Comparison of ENCODE assay signal across 15 mouse cellular contexts in the genomic region with DNA sequence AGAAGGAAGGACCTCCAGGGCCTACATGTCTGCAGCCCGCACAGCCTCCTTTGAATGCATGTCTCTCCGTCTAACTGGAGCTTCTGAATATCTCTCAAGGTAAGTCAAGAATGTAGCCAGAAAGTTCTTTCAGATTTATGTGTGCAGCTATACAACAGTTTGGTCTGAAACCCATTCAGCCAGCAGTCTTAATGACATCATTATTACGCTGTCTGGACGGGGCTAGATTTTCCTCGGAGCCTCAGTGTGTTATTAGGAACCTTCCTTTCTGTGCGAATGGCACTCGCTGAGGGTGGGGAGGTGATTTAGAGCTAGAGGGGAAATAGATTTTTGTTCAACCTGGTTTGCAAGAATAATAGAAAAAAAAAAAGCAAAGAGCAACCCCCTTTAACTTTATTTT.
"Had no signal": no experiment of that assay in that cellular context is flagged by ENCODE, and none has a peak within 500 bp of the region (broad histone marks: within the 10 kb centered on the region; RNA-seq: fewer than 3 reads in every experiment).

No protein-coding gene starts in this region.

- DNase-seq: kidney, adult 8-10 months; kidney, postnatal 25 days; lung, adult 2 months; lung, postnatal 36 days; right cerebral cortex, postnatal 14 days; thymus, adult 2 months; thymus, postnatal 25 days had no signal

- ATAC-seq: lung, postnatal 0 days had no signal

- H3K4me2 ChIP-seq: liver, embryonic 11.5 days; liver, embryonic 15.5 days; neural tube, embryonic 12.5 days; stomach, embryonic 15.5 days had no signal

- H3K27ac ChIP-seq: left cerebral cortex, adult 2 months; limb, embryonic 10.5 days; liver, embryonic 15.5 days; neural tube, embryonic 12.5 days; stomach, embryonic 15.5 days had no signal

- H3K9me3 ChIP-seq: limb, embryonic 10.5 days; liver, embryonic 15.5 days; neural tube, embryonic 12.5 days; stomach, embryonic 15.5 days had no signal

- H3K36me3 ChIP-seq: limb, embryonic 10.5 days; liver, embryonic 15.5 days; neural tube, embryonic 12.5 days; stomach, embryonic 15.5 days had no signal

- H3K4me1 ChIP-seq: liver, embryonic 15.5 days; neural tube, embryonic 12.5 days; stomach, embryonic 15.5 days had no signal

- H3K4me3 ChIP-seq: left cerebral cortex, adult 2 months; limb, embryonic 10.5 days; liver, embryonic 15.5 days; myocyte; neural tube, embryonic 12.5 days; stomach, embryonic 15.5 days had no signal

- H3K9ac ChIP-seq: liver, embryonic 15.5 days; neural tube, embryonic 12.5 days; stomach, embryonic 15.5 days had no signal

- H3K27me3 ChIP-seq: liver, embryonic 15.5 days; neural tube, embryonic 12.5 days; stomach, embryonic 15.5 days had no signal
